Mouse (Mus musculus): Measurements from ENCODE around the gene Ppard.

GRCm38 (mm10) chr17:28321700-28322099 is 89.2 kb downstream of the Ppard start:
- TF ChIP-seq POLR2A (IDR thresholded peaks at IDR 0.05; ENCODE audit: low read depth, low read length), result no peak
- no peak for TF ChIP-seq CTCF (conservative IDR thresholded peaks at IDR 0.05; ENCODE audit: insufficient read depth, insufficient read length, low read depth, low read length)

Measured in kidney, adult 2 months (tissue).